Mouse (Mus musculus): ENCODE results near the gene Inhbc.

DNA sequence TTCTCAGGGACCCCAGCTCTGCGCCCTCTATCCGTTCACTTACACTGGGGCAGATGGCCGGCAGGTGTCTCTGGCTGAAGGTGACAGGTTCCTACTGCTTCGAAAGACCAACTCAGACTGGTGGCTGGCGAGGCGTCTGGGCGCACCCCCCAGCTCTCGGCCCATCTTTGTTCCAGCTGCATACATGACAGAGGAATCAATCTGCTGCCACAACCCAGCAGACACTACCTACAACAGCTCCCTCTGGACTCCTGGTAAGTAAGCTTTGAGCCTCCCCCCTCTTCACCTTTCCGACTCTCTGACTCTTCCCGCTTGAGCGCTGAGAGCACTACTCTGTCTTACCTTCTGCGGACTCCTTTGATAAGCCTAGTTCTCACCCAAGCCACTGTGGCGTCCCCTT is 48.1 kb downstream of the Inhbc start:
- TF ChIP-seq CTCF (conservative IDR thresholded peaks at IDR 0.05 in 1 of 2, IDR thresholded peaks at IDR 0.05 in 1 of 2; ENCODE audit: low read depth in 2 of 2, low read length in 2 of 2), result no peak
- TF ChIP-seq ETS1 (conservative IDR thresholded peaks at IDR 0.05; ENCODE audit: low read depth, low read length), result no peak
